Mouse (Mus musculus) liver, adult 2 months (tissue): ENCODE data around the gene Vmn1r142.
"Not testable (repeated sequence)": the region's sequence is repeated elsewhere in the genome, so short reads cannot be mapped to it uniquely, and the experiment has no call there.

Experiments
- CTCF ChIP-seq: fragments of 200-500 bp; IDR thresholded peaks from 2 replicates; pipeline ENCODE4 v1.5.1; 2011; ENCODE audit warnings: low read depth, low read length, control low read depth
- POLR2A ChIP-seq: fragments of 200-500 bp; IDR thresholded peaks from 2 replicates; pipeline ENCODE4 v1.6.1; 2011; ENCODE audit warnings: low read length, control low read depth; ENCODE audit not compliant: insufficient read depth; ENCODE audit errors: extremely low read depth

- not testable (repeated sequence) for TF ChIP-seq CTCF, POLR2A
These were observed at the start of gene Vmn1r142 for GRCm38 (mm10) chr7:22163935-22164334.
